Mouse (Mus musculus) erythroid progenitor cell, adult 5-6 weeks (primary cell): Measurements from ENCODE around the gene Nhej1. TPM values are rescaled to one million over a fixed set of nuclear protein-coding genes. Genes with fewer than 3 reads are reported as not detected.

Experiments used
- ATAC-seq: replicated peaks from 2 replicates; pipeline ENCODE4 v1.8.0; 2016; ENCODE audit warnings: moderate number of reproducible peaks, mild to moderate bottlenecking, moderate TSS enrichment, inconsistent platforms; ENCODE audit not compliant: poor library complexity, low FRiP score, severe bottlenecking
- total RNA-seq, 2 experiments: library from RNA; stranded (forward) in 1 of 2; stranded (reverse) in 1 of 2; fragments of 150-400 nt in 1 of 2; fragments of 186-747, 209-891 nt in 1 of 2; gene quantifications; 2 replicates each; pipeline versions ENCODE4 v1.2.3 to v1.2.4; 2015 to 2017; ENCODE audit warnings: low replicate concordance in 2 of 2

Gene Nhej1
- total RNA-seq, 2 experiments from 2014 or later = 11.0 to 12.2 TPM

DNA sequence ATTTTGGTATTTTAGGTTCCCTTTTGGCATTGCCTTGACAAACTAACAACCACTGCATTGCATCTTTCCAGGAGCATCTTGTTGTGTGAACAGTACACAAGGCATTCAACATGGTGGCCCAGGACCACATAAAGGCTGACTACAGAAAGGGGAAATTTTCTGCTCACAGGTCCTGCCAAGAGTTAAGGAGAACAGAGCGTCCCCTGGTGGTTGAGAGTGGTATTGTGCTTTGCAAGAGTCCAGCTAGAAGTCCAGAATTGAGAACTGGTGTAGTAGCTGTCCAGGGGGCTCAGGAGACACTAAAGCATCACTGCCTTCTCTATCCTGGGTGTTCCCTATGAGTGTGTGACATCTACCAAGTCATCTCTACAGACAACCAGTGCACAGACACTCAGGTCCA is 124.5 kb downstream of the Nhej1 start:
- no peak for ATAC-seq

DNA sequence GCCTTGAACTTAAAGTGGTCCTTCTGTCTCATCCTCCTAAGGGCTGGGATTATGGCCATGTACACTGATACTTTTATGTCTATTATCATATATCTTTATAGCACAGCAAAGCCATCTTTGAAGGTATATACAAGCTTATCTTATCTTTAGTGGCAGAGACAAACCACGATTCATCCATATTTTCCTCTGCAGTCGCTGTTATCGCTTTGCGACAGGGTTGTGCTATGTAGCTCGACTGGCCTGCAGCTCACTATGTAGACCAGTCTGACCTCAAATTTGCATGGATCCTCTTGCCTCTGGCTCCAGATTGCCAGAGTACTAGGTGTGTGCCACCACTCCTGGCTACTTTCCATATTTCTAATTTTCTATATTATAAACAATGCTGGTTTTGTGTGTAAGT is 125.8 kb downstream of the Nhej1 start:
- no peak for ATAC-seq

DNA sequence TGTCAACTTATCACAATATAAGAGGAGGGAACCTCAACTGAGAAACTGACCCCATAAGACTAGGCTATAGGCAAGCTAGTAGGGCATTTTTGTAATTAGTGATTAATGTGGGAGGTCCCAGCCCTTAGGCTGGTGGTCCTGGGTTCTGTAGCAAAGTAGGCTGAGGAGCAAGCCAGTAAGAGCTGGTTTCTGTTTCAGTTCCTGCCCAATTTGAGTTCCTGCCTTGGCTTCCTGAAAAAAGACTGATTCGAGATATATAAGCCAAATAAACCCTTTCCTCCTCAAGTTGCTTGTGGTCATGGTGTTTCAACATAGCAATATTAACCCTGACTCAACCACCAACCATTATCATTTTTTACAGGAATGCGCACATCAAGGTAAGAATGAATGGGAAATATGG is 127.8 kb downstream of the Nhej1 start:
- no peak for ATAC-seq

DNA sequence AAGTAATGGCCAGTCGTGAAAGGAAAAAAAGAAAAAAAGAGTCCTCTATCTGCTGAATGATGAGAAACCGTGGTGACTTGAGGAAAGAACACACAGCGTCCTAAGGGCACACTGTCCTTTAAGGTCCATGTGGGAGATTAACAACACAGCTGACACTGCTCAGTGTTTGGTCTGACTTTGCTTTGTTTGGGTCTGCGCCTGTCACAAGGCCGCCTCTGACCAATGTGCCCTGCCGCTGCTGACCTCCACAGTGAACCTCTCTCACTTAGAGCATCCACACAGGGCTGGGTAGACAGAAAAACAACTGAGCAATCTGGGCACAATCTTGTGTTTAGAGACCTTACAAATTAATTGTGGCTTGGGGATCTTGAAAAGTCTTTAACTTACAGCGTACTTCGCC is 148.0 kb downstream of the Nhej1 start:
- ATAC-seq = no peak

DNA sequence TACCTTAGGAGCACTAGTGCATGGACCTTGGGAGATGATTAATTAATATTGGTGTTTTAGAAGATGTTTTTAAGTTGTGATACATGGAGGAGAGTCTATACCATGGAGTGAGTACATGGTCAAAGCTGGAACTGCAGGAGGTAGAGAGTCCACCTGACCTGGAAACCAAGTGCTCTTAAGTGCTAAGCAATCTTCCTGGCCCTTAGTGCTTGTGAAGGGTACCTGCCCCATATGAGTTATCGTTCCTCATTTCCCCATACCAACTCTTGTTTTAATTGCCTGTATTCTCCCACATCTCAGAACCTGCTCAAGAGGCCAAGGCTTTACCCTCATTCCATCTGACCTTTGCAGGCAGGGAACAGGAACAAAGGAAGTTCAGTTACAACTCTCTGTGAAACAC is 149.1 kb downstream of the Nhej1 start:
- no peak for ATAC-seq

DNA sequence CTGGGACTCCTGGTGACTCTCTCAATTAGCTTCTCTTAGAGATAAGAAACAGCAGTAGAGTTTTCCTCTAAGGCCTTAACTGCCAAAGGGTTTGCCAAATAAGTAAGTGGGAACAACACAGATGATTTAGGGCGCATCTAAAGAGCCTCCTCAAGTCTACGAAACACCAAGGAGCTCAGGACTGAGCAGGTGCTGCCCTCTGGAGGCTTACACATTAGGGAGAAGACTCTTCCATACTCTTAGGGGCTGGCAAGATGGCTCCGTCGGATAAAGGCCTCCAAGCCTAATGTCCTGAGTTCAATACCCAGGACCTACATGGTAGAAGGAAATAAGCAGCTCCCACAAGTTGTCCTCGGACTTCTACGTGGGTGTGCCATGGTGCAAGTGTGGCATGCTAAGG is 151.4 kb downstream of the Nhej1 start:
- no peak for ATAC-seq

DNA sequence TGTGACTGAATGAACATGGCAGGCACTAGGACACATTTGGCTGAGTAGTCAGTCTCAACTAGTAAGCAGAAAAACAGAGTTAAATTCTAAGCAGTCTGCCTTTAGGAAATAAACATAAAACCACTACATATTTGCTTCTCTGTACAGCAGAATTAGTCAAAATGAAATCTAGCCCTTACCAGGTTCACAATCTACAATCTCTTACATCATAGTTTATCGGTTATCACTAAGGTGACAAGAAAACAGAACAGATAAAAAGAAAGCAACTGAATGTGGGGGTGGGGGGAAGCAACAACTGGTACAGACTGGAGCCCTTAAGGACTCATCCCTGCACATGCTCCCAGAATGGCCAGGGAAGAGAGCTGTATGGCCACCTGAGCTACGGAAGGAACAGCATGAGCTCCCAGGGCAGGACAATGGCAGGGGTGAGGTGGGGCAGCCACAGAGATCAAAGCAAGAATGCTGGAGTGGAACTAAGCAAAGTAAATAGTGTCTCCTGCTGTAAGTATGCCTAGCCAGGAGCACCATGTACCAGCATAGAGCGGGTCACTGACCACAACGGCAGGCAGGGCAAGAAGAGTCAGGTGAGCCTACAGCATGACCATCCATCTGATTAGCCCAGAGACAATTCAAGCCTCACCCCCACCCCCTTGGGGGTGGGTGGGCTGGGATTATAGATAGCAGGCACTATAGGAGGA is 153.5 kb downstream of the Nhej1 start:
- ATAC-seq = no peak

DNA sequence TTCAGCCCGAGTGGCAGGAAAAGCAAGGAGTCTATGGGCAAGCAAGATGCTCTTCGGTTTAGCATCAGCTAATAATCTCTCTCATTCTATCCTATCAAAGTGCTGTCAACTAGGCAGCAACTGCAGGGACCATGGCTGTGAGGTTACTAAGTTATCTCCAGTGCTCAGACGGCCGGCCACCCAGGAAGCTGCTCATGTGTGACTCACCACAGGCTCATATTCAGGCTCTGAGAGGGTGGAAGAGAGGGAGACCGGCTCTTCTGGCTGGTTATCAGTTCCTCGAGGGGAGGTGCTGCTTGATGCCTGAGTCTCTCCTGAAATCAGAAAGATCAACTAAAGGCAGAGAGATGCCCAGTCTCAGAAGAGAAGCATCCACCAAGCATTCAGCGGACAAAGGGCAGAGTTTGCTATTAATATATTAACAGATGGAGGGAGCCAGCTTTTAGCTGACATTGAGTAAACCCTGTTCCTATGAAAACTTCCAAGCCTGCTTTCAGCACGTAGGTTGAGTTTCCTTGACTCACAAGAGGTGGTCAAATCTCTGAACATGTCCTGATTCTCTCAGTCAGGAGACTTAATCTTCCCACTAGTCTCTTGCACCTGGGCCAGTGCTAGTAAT is 156.9 kb downstream of the Nhej1 start:
- no peak for ATAC-seq

DNA sequence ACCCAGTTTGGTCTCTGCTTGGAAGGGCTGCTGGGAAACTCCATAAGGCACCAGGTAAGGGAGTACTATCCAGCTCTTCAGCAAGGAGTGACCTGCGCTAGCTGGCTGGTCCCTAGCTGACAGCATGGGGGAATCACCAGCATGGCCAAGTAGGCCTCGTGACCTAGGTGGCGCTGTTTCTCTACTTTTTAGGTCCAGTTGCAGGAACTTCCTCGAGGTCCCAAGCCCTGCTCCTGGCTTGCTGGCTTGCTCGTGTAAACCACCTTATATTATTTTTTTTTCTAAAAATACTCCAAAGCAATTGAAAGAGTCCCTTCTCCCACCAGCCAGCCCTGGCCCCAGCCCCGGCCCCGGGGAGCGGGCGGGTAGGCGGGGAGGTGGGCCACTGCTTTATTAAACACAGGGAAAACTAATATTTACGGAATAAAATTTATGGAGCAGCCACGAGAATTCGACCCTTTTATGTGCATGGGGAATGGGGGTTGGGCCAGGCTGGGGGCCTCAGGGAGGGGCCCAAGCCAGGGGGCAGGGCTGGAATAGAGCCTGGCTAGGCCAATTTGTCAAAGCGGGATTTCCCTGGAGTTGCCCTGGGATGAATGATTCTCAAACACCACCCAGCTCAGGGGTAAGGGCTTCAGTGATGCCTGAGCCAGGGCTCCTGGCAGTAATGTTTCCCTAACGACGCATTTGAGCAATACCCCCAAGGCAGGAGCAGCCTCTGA is 160.3 kb downstream of the Nhej1 start:
- ATAC-seq = no peak; the same call in 1 of the 2 replicates

DNA sequence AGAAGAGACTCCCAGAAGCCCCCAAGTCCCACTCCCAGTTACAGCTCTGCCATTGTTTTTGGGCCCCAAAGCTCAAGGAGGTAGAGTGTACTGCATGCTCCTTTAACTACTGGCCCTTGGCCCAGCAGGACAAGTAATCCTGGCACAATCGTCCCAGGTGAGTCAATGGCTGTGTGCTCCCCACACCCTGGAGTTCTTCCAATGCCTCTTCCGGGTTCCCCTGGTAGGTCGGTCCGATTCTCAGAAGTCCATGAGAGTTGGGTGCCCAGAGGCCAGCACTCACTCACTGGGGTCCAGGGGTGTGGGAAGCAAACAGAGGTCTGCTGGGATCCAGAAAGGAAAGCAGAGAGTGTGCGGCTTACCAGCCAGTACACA is 162.2 kb downstream of the Nhej1 start:
- ATAC-seq = no peak

DNA sequence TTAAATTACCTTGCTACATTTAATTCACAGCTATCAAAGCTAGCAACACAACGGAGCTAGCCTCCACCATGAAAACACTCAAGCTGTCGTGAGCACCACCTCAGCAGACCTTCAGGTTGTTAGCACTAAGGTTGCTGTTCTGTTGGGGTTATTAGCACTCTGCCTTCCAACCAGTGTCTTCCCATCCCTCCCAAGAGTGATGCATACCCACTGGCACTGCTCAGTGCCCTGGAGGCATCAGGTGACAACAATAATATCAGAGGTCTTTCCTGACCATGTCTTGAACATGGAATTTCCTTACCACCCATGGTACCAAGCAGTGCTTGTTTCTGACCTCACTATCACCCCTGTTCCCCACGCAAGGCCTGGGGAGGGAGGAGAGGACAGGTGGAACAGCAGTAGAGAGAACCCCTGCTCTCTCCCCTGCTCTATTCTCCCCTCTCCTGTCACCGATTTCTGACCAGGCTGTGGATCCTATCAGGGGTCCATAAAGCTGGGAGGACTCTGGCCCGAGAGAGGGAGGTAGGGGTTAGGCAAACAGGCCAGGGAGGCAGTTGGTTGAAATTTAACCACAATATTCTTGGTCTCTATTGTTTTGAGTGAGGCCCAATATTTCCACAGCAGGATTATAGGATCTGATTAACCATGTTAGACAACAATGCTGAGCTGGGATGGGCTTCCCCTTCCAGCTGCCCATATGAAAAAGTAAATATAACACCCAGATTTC is 162.7 kb downstream of the Nhej1 start:
- no peak for ATAC-seq

DNA sequence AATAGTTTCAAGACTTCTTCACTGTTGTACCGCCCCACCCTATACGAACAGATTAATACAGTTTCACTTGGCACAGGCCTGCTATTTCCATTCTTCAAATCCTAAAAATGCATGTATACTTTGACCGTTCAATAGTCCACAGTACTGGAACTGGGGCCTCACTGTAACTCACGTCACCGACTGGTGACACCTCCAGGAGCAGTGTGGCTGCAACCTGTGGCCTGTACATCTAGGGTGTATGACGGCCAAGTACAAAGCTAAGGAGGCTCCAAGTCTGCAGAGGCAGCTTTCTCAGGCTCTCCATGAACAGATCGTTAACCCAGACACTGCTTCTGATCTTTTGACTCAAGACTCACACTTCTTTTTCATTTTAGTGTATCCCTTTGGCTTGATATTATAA is 163.3 kb downstream of the Nhej1 start:
- ATAC-seq = no peak

DNA sequence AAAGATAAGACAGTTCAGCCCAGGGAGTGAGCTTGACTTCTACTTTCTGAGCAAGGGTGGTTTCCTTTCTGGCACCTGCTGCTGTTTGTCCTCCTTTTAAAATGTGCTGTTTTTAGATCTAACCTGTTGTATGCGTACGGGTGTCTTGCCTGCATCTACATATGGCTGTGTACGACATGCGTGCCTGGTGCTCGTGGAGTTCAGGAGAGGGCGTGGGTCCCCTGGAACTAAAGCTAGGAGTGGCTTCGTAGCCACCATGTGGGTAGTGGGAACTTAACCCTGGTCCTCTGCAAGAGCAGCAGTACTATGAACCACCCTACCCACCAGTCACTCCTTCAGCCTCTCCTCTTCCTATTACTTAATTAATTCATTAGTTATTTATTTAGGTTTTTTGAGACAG is 164.9 kb downstream of the Nhej1 start:
- no peak for ATAC-seq

DNA sequence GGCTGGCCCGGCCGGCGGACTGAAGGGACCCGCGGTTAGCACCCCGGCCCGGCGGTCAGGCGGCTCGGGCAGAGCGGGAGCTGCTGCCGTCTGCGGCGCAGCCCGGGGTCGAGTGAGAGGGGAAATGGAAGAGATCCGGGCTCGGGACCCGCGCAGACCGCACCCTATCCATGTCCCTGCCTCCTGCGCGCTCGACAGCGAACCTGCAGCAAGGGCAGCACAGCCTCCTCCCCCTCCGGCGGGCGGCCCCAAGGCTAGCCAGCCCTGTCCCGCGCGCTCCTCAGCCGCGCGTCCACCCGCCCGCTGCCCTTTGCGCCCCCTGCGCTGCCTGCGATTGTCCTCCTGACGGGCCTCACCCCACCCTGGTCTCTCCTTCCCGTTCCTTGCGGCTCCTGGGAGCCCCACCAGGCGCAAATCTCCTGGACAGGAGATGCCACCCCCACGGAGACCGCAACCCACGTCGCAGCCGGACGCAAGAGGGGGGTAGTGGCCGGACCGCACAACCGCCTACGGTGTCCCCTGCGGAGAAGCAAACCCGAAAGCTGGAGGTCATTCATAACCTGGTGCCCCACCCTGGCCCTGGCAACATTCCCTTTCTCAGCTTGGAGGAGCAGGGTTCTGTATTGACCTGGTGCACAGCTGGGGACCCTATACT is 173.3 kb downstream of the Nhej1 start, which contains the start of gene Ihh:
Gene Ihh (minus strand): TSS at position 117 of the 655 bp plus-strand sequence.
- ATAC-seq = no peak

DNA sequence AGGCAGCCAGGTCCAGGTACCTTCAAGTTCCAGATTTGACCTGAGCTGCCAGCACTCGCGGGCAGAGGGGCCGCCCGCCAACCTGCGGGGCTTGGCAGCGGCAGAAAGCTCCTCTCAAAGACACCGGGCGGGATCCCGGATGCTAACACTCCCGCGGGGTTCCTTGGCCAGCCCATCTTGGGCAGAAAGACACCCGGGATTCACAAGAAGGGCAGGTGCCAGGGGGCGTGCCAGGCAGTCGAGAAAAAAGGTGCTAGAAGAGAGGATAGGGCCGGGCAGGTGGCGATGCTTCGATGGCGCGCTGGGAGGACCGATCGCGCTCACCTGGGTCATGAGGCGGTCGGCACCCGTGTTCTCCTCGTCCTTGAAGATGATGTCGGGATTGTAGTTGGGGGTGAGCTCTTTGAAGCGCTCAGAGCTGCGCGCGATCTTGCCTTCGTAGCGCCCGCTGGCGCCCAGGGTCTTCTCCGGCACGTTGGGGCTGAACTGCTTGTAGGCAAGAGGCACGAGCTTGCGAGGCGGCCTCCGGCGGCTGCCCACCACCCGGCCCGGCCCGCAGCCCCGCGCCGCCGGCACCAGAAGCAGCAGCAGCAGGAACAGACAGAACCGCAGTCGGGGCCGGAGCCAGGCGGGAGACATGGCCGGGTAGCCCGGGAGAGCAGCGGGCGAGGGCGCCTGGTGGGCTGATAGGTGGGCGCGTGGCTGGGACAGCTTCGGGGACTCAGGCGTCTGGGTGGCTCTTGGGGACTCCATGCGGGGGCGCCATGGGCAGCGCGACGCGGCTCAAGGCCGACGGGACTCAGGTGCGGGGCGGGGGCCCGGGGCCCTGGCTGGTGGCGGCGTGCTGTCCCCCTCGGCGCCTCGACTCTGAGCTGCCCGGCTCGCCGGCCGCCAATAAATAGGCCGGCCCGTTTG is 174.2 kb downstream of the Nhej1 start:
- ATAC-seq = no peak

DNA sequence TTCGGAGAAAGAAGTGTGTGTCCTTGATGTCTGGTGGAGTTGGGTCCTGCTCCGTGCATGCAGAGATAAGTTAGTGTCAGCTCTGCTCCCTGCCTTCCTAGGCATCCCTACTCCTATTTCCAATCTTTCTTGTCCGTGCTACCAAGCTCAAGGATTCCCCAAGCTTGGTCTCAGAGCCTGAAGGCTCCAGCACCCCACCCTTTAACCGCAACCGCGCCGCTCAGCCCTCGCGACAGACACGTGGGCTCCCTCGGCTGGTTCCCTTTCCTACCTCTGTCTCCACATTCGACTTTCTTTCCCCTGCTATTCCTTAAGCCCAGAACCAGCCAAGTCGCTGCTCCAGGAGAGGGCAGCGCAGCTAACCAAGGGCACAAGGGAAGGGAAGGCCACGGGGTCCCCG is 174.9 kb downstream of the Nhej1 start:
- ATAC-seq = no peak

DNA sequence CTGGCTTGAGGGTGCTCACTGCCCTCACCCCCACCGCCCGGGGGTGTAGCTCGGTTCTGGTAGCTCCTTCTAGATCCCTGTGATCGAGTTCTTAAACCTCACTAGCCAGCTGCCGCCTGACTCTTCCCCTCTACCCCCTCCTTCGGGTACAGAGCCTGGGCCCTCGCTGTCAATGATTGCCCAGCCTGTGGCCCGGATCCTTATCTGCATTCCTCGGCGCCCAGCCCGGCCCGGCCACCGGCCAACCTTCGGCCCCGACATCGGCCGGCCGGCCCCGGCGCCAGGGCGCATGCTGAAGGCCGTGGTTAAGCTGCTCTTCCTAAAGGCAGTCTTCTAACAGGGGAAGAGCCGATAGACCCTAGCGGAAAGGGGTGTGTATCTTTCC is 175.3 kb downstream of the Nhej1 start:
- ATAC-seq = no peak

DNA sequence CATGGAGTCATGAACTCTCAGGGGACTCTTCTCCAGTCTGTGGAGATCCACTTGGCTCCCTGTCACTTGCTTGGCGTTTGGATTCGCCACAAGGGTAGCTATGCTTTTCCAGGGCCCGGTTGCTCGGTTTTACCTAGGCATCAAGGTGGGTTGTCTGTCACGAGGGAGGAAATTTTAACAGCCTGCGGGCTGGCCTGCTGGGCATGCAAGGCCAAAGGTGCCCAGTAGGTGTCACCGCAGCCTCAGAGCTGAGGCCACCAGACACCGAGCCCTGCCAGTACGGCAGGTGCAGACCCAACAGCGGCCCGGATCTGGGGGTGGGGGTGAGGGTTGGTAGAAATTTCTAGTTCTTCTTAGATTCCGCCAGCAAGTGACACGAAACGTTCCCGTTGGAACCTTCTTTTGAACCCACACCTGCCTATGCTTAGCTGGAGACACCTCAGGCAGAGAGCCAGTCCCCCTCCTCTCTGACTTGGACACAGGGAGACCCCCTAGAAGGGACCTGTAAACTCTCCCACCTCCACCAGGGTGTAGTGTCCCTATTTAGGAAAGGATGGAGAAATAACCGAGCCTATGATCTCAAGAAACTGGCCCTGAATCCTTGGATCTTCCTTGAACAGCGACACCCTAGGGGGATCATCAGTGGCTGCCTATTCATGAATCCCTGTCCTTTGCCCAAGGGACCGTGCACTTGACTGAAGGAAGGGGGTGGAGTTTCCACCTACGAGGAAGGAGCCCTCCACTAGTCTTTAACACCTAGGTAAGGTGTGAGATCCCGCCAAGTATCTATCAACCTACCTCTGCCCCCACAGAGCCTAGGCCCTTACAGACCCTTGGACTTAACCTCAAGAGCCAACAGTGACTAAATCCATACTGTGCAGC is 176.0 kb downstream of the Nhej1 start:
- 0 out of 2 replicates have a peak, but pooled peaks have one; percentile 39 for ATAC-seq
